Mouse (Mus musculus): ENCODE results near the gene Gm20708. TPM values are rescaled to one million over a fixed set of nuclear protein-coding genes. Genes with fewer than 3 reads are reported as not detected.

The Gm20708 gene
- polyA plus RNA-seq (2012; rRNA removed; ENCODE audit: low replicate concordance) = 0.13 TPM in 1 of 2 replicates, not detected in the other

DNA sequence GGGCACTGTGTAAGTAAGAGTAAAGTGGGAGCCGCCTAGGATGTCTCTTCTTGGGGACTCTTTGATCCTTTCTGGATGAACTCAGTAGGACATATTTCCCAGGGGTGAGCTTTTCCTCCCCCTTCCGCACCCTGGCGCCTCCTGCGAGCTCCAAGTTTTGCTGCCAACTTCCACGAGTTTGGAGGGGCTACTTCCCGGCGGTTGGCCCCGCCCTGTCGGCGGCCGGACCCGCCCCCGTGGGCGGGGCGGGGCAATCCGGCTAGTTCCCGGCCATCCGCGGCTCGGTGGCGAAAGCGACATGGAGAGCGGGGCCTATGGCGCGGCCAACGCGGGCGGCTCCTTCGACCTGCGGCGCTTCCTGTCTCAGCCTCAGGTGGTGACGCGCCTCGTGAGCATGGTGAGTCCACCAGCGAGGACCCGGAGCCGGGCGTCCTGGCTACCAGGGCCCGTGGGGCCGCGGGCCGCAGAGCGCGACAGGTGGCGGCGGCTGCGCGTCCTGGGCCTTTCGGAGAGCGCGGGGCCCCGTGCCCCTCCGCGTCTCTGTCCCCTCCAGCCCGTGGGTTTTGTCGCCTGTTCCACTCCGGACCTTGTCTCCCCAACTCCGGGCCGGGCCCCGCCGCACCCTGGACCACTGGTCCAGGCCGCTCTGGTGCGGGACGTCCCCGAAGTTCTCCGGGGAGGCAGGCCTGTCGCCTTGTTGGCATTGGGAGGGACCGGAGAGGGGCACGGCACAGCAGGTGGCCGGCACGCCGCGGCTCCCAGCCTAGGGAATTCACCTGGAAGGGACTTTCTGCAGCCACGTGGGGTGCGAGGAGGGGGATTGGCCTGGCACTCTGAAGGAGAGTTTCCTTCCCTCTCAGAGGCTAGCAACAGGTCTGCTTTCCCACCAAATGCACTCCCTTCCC lies at the start of gene Gm20708, which contains the start of gene Syngr2:
TSS of gene Gm20708 (plus strand) at position 262 of the 905 bp plus-strand sequence.
TSS of gene Syngr2 (plus strand) at position 262 of the 905 bp plus-strand sequence.

DNA sequence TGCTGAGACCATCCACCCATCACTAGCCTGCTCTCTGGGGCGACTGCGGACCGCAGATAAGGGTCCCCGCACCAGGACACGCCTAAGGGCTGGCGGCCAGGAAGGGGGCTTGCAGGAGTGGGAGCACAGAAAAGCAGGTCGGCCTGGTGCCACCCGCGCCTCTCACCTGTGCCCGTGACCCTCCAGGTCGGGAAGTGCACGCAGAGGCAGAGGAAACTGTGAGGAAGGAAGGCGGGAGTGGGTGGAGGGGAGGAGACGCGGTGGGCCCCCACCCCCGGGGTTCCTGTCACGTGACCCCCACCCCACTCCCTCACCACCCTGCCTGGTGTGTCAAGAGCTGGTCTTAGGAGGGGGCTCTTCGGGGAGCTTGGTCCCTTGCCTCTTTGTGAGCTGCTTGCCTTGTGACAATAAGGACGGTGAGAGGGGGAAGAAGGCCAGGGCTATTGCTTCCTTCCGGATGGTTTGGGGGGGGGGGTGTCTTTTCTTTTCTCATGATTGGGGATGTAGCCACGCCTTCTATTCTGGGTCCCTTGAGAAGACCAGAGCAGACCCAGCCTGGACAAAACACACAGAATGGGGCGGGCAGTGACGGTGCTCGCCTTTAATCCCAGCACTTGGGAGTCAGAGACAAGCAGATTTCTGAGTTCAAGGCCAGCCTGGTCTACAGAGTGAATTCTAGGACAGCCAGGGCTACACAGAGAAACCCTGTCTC lies 27.3 kb upstream of the Gm20708 start, which contains the start of the genes Tmc8 and Tmc6:
TSS of gene Tmc8 (plus strand) at position 84 of the 712 bp plus-strand sequence.
TSS of gene Tmc6 (minus strand) at position 206 of the 712 bp plus-strand sequence.

DNA sequence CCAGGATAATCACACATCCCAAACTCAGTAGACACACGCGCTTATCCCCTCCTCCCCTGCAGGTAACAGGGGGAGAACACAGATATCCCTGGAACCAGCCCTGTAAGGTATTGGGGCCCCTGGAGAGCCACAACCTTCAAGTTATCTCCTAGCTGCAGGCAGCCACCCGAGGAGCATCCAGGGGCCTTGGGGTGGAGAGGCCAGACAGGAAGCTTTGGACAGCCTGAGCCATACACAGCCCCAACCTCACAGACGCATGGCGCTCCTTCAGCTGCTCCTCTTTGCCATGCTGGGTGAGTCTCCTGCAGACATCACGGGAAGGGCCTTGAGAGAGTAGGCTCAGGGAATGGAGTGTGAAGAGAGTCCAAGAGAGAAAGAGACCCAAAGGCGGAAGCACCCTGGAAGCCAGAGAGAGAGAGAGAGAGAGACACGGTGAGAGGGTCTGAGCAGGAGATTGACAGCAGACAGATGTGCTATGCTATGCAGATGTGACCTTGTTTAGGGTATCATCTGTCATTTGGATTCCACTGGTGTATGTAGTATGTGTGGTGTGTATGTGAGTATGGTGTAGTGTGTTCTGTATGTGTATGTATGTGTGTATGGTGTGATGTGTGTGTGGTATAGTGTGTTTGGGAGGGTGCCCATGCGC lies 11.8 kb upstream of the Gm20708 start, which contains the start of gene 6030468B19Rik:
TSS of gene 6030468B19Rik (plus strand) at position 150 of the 649 bp plus-strand sequence.

DNA sequence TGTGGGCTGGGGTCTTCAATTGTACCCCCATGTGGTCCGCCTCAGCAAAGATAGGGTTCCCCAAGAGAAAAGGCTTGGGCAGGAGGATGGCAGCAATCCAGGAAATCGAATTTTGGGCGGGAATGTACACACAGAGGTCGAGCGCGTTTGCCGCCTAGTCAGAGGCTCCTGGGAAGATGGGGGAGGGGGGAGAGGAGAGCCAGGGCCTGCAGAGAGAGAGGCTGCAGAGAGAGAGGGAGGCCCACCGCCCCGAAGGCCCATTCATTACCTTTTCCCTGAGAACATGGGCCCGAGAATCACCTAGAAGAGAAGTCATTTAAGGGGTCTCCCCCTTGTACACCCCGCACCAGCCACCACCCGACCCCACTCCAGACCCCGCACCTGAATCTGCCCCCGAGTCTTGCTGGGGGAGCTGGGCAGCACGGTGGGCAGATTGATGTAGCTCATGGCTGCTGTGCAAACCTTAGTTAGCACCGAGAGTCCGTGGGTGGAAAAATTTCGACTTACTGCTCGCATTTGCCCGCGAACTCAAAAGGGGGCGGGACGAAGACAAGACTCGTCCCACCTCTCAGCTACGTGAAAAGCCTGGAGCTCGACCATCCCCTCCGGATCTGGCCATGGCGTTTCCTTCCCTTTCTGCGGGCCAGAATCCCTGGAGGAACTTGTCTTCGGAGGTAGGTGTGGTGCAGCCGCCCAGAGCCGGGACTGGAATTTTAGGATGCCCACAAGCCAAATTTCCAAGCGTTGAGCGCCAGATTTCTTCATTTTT lies 16.0 kb downstream of the Gm20708 start, which contains the start of the genes Afmid and Tk1:
TSS of gene Afmid (plus strand) at position 592 of the 769 bp plus-strand sequence.
TSS of gene Tk1 (minus strand) at position 760 of the 769 bp plus-strand sequence.

DNA sequence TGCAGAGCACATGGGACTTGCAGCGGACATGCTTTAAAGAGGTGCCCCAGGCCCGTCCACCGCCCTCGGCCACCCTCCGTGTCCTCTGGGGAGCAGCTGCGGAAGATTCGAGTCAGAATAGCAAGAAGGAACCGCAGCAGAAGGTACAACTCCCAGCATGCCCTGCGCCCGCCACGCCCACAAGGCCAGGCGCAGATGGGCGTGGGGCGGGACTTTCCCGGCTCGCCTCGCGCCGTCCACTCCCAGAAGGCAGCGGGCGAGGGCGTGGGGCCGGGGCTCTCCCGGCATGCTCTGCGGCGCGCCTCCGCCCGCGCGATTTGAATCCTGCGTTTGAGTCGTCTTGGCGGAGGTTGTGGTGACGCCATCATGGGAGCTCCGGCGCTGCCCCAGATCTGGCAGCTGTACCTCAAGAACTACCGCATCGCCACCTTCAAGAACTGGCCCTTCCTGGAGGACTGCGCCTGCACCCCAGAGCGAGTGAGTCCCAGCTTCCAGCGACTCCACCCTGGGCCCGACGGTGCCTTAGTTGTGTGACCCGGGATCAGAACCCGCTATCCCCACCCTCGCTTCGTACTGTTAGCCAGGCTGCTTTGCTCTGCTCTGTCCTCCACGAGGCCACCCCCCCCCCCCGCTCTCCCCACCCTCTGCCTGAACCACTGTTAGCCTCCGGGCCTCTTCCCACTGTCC lies 39.7 kb downstream of the Gm20708 start, which contains the start of gene Birc5:
TSS of gene Birc5 (plus strand) at position 267 of the 687 bp plus-strand sequence.

DNA sequence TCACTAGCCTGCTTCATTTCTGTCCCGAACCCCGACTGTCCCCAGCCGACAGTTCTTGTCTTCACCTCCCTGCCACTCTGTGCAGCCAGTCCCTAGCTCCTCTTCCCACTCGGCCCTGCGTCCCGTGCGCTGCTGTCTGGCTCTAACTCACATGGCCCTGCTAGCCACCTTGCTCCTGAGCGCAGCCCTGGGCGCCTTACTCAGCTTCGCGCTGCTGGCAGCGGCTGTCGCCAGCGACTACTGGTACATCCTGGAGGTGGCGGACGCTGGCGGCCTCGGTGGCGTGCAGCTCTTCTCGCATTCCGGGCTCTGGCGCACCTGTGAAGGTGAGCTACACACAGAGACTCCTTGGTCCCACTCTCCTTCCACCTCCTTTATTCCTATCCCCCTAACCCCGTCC lies 51.1 kb downstream of the Gm20708 start, which contains the start of gene Tmem235:
TSS of gene Tmem235 (plus strand) at position 152 of the 400 bp plus-strand sequence.

DNA sequence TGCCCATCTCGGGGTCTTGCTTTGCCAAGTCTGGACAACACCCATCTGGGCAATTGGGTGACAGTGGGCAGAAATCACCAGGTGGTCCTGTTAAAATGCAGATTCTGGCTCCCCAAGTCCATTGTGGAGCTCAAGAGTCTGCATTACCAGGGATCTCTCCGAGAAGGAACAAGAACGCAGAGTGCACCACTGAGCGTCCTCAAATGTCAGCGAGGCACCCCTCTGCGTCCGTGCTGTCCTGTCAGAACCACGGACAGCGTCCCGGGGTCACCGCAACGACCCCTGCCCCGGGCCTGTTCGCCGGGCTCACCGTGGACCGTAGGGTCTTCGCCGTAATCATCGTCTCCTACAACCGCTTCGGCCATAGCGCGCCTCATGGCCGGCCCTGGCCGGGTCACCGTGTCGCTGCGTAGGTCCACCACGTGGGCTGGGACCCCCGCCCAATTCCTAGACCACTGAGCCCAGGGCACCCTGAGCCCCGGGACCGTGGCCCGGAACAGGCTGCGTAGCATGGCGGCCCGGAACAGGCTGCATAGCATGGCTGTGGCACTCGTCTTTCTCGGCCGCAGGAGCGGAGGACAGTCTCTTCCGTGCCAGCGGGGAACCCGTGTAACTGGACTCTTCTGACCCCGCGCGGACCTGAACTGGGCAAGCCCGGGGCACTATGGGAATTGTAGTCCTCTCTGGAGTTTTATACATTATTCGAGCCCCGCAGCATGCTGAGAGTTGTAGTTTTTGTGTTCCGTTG lies 63.6 kb downstream of the Gm20708 start, which contains the start of gene Tha1:
TSS of gene Tha1 (minus strand) at position 621 of the 748 bp plus-strand sequence.

Other genes with a start within 250 kb of the Gm20708 start
- 20.3 and 38.3 TPM in 2 replicates for gene Tnrc6c, start 155.4 kb upstream of the Gm20708 start, polyA plus RNA-seq (2012; rRNA removed; ENCODE audit: low replicate concordance)
- gene Tmc8, start 27.6 kb upstream of the Gm20708 start, polyA plus RNA-seq (2012; rRNA removed; ENCODE audit: low replicate concordance) = 7.0 and 14.5 TPM in 2 replicates
- 34.4 and 55.4 TPM in 2 replicates for gene Tmc6, start 27.5 kb upstream of the Gm20708 start, polyA plus RNA-seq (2012; rRNA removed; ENCODE audit: low replicate concordance)
- 0.12 TPM in 1 of 2 replicates, not detected in the other for gene 6030468B19Rik, start 12.0 kb upstream of the Gm20708 start, polyA plus RNA-seq (2012; rRNA removed; ENCODE audit: low replicate concordance)
- gene Syngr2, start within 50 bp of the Gm20708 start, polyA plus RNA-seq (2012; rRNA removed; ENCODE audit: low replicate concordance) = 104 and 140 TPM in 2 replicates
- 5.9 and 9.7 TPM in 2 replicates for gene Afmid, start 16.3 kb downstream of the Gm20708 start, polyA plus RNA-seq (2012; rRNA removed; ENCODE audit: low replicate concordance)
- 4.8 and 39.0 TPM in 2 replicates for gene Tk1, start 16.4 kb downstream of the Gm20708 start, polyA plus RNA-seq (2012; rRNA removed; ENCODE audit: low replicate concordance)
- 1.3 and 9.5 TPM in 2 replicates for gene Birc5, start 39.6 kb downstream of the Gm20708 start, polyA plus RNA-seq (2012; rRNA removed; ENCODE audit: low replicate concordance)
- not detected in 2 replicates for gene Tmem235, start 51.1 kb downstream of the Gm20708 start, polyA plus RNA-seq (2012; rRNA removed; ENCODE audit: low replicate concordance)
- gene Tha1, start 63.8 kb downstream of the Gm20708 start, polyA plus RNA-seq (2012; rRNA removed; ENCODE audit: low replicate concordance) = 12.1 and 13.3 TPM in 2 replicates
- gene Socs3, start 160.4 kb downstream of the Gm20708 start, polyA plus RNA-seq (2012; rRNA removed; ENCODE audit: low replicate concordance) = 8.3 and 24.4 TPM in 2 replicates
- 47.5 and 54.3 TPM in 2 replicates for gene Pgs1, start 176.6 kb downstream of the Gm20708 start, polyA plus RNA-seq (2012; rRNA removed; ENCODE audit: low replicate concordance)

Measured in subcutaneous adipose tissue, adult 2 months (tissue).